Mouse (Mus musculus) MEL (cell line): Measurements from ENCODE around the gene Ndc1. TPM values are rescaled to one million over a fixed set of nuclear protein-coding genes. Genes with fewer than 3 reads are reported as not detected.

Experiments
- DNase-seq: peaks from one replicate; pipeline ENCODE4 v3.0.0; 2011; ENCODE audit warnings: low read depth, low spot score
- H3K27ac ChIP-seq: 2 replicates; pipeline ENCODE4 v1.5.1; 2012; ENCODE audit warnings: low read depth, mild to moderate bottlenecking, control low read depth, low read length, moderate library complexity; ENCODE audit not compliant: control insufficient read depth
- H3K27me3 ChIP-seq, 2 experiments: fragments of 150-350 bp in 1 of 2; sonication (generic) in 1 of 2; 2 replicates each; pipeline ENCODE4 v1.6.1; 2012; ENCODE audit warnings: low read length in 2 of 2, mild to moderate bottlenecking in 2 of 2, improper control_type of control experiment in 1 of 2, moderate library complexity in 1 of 2; ENCODE audit not compliant: insufficient read depth in 2 of 2, control insufficient read depth in 1 of 2
- H3K36me3 ChIP-seq, 2 experiments: 2 replicates each; pipeline ENCODE4 v1.6.1; 2012 to 2014; ENCODE audit warnings: low read length in 2 of 2, improper control_type of control experiment in 1 of 2, inconsistent platforms in 1 of 2, mild to moderate bottlenecking in 1 of 2; ENCODE audit not compliant: insufficient read depth in 2 of 2, control insufficient read depth in 1 of 2
- H3K4me1 ChIP-seq, 2 experiments: fragments of 150-350 bp in 1 of 2; sonication (generic) in 1 of 2; 2 replicates each; pipeline ENCODE4 v1.6.1; 2012; ENCODE audit warnings: low read length in 2 of 2, improper control_type of control experiment in 1 of 2, mild to moderate bottlenecking in 1 of 2; ENCODE audit not compliant: insufficient read depth in 2 of 2, control insufficient read depth in 1 of 2
- H3K4me3 ChIP-seq, 2 experiments: fragments of 150-350 bp in 1 of 2; sonication (generic) in 1 of 2; 2 replicates each; pipeline ENCODE4 v1.5.1; 2012; ENCODE audit warnings: low read depth in 2 of 2, low read length in 2 of 2, mild to moderate bottlenecking in 2 of 2, moderate library complexity in 2 of 2, control low read depth in 1 of 2, improper control_type of control experiment in 1 of 2; ENCODE audit not compliant: control insufficient read depth in 1 of 2, insufficient read depth in 1 of 2
- H3K79me2 ChIP-seq: 2 replicates; pipeline ENCODE4 v1.6.1; 2012; ENCODE audit warnings: mild to moderate bottlenecking, low read length, moderate library complexity; ENCODE audit not compliant: control insufficient read depth, poor library complexity, insufficient read depth
- H3K9ac ChIP-seq: 2 replicates; pipeline ENCODE4 v1.6.1; 2012; ENCODE audit warnings: low read depth, mild to moderate bottlenecking, control low read depth, low read length, moderate library complexity; ENCODE audit not compliant: control insufficient read depth, poor library complexity, severe bottlenecking
- H3K9me3 ChIP-seq: fragments of 150-350 bp; sonication (generic); replicated peaks from 2 replicates; pipeline ENCODE4 v1.6.1; 2012; ENCODE audit warnings: mild to moderate bottlenecking, low read length, improper control_type of control experiment, moderate library complexity; ENCODE audit not compliant: insufficient read depth
- BHLHE40 ChIP-seq: IDR thresholded peaks from 2 replicates; pipeline ENCODE4 v1.6.1; 2012; ENCODE audit warnings: low read depth, mild to moderate bottlenecking, inconsistent platforms, low read length, improper control_type of control experiment, borderline replicate concordance
- CHD1 ChIP-seq: IDR thresholded peaks from 2 replicates; pipeline ENCODE4 v1.6.1; 2012; ENCODE audit warnings: low read depth, mild to moderate bottlenecking, inconsistent platforms, low read length, improper control_type of control experiment
- CTCF ChIP-seq, 3 experiments: IDR thresholded peaks in 2 of 3; conservative IDR thresholded peaks in 1 of 3; 2 replicates each; pipeline ENCODE4 v1.5.1; 2011 to 2012; ENCODE audit warnings: low read length in 3 of 3, low read depth in 2 of 3, mild to moderate bottlenecking in 2 of 3, improper control_type of control experiment in 1 of 3, inconsistent platforms in 1 of 3, mixed read lengths in 1 of 3, moderate library complexity in 1 of 3; ENCODE audit not compliant: control insufficient read depth in 1 of 3, insufficient read depth in 1 of 3, poor library complexity in 1 of 3, severe bottlenecking in 1 of 3
- E2F4 ChIP-seq: IDR thresholded peaks from 2 replicates; pipeline ENCODE4 v1.6.1; 2011; ENCODE audit warnings: low read depth, low read length, improper control_type of control experiment, borderline replicate concordance
- ELF1 ChIP-seq: IDR thresholded peaks from 2 replicates; pipeline ENCODE4 v1.6.1; 2014; ENCODE audit warnings: low read depth, mild to moderate bottlenecking, inconsistent platforms, low read length, improper control_type of control experiment, moderate library complexity
- GABPA ChIP-seq: IDR thresholded peaks from 2 replicates; pipeline ENCODE4 v1.6.1; 2012; ENCODE audit warnings: low read depth, mild to moderate bottlenecking, inconsistent platforms, low read length, improper control_type of control experiment, moderate library complexity
- GATA1 ChIP-seq: IDR thresholded peaks from 2 replicates; pipeline ENCODE4 v1.6.1; 2011; ENCODE audit warnings: low read depth, low read length, improper control_type of control experiment
- JUND ChIP-seq: IDR thresholded peaks from 2 replicates; pipeline ENCODE4 v1.6.1; 2011; ENCODE audit warnings: low read depth, mild to moderate bottlenecking, improper control_type of control experiment, low read length
- MAFK ChIP-seq: IDR thresholded peaks from 2 replicates; pipeline ENCODE4 v1.6.1; 2011; ENCODE audit warnings: low read depth, mild to moderate bottlenecking, low read length, improper control_type of control experiment, borderline replicate concordance
- MAX ChIP-seq: IDR thresholded peaks from 2 replicates; pipeline ENCODE4 v1.6.1; 2011; ENCODE audit warnings: low read length, improper control_type of control experiment
- MYB ChIP-seq: IDR thresholded peaks from 2 replicates; pipeline ENCODE4 v1.6.1; 2011; ENCODE audit warnings: mild to moderate bottlenecking, low read depth, low read length, improper control_type of control experiment
- POLR2AphosphoS2 ChIP-seq: IDR thresholded peaks from 2 replicates; pipeline ENCODE4 v1.6.1; 2011; ENCODE audit warnings: low read length, improper control_type of control experiment
- POLR2AphosphoS5 ChIP-seq: IDR thresholded peaks from 2 replicates; pipeline ENCODE4 v1.6.1; 2012; ENCODE audit warnings: low read depth, borderline replicate concordance, mild to moderate bottlenecking, inconsistent platforms, low read length, moderate library complexity, mixed read lengths
- RAD21 ChIP-seq: IDR thresholded peaks from 2 replicates; pipeline ENCODE4 v1.6.1; 2011; ENCODE audit warnings: mild to moderate bottlenecking, low read depth, low read length, improper control_type of control experiment
- RCOR1 ChIP-seq: IDR thresholded peaks from 2 replicates; pipeline ENCODE4 v1.6.1; 2012; ENCODE audit warnings: low read depth, mild to moderate bottlenecking, inconsistent platforms, low read length, improper control_type of control experiment
- SIN3A ChIP-seq: IDR thresholded peaks from 2 replicates; pipeline ENCODE4 v1.6.1; 2012; ENCODE audit warnings: low read length, improper control_type of control experiment, inconsistent platforms
- SMC3 ChIP-seq: IDR thresholded peaks from 2 replicates; pipeline ENCODE4 v1.6.1; 2011; ENCODE audit warnings: low read depth, low read length, improper control_type of control experiment
- TAL1 ChIP-seq: IDR thresholded peaks from 2 replicates; pipeline ENCODE4 v1.6.1; 2012; ENCODE audit warnings: mild to moderate bottlenecking, inconsistent platforms, low read length, moderate library complexity, mixed read lengths
- TBP ChIP-seq: IDR thresholded peaks from 2 replicates; pipeline ENCODE4 v1.8.0; 2011; ENCODE audit warnings: low read depth, low read length, improper control_type of control experiment
- UBTF ChIP-seq: IDR thresholded peaks from 2 replicates; pipeline ENCODE4 v1.6.1; 2012; ENCODE audit warnings: low read depth, mild to moderate bottlenecking, inconsistent platforms, low read length, improper control_type of control experiment, moderate library complexity, borderline replicate concordance; ENCODE audit not compliant: insufficient read depth
- USF1 ChIP-seq: IDR thresholded peaks from 2 replicates; pipeline ENCODE4 v1.6.1; 2014; ENCODE audit warnings: low read depth, mild to moderate bottlenecking, inconsistent platforms, low read length, improper control_type of control experiment, moderate library complexity
- USF2 ChIP-seq, 2 experiments: IDR thresholded peaks; 2 replicates each; pipeline ENCODE4 v1.6.1; 2011 to 2012; ENCODE audit warnings: improper control_type of control experiment in 2 of 2, low read length in 2 of 2, borderline replicate concordance in 1 of 2, inconsistent platforms in 1 of 2, low read depth in 1 of 2, mild to moderate bottlenecking in 1 of 2; ENCODE audit not compliant: insufficient read depth in 1 of 2
- ZC3H11A ChIP-seq: IDR thresholded peaks from 2 replicates; pipeline ENCODE4 v1.6.1; 2012; ENCODE audit warnings: low read depth, mild to moderate bottlenecking, inconsistent platforms, low read length, improper control_type of control experiment
- ZKSCAN1 ChIP-seq: IDR thresholded peaks from 2 replicates; pipeline ENCODE4 v1.6.1; 2012; ENCODE audit warnings: low read depth, mild to moderate bottlenecking, inconsistent platforms, low read length, improper control_type of control experiment, moderate library complexity
- ZMIZ1 ChIP-seq: IDR thresholded peaks from 2 replicates; pipeline ENCODE4 v1.6.1; 2012; ENCODE audit warnings: low read depth, mild to moderate bottlenecking, inconsistent platforms, low read length, improper control_type of control experiment, moderate library complexity
- ZNF384 ChIP-seq: IDR thresholded peaks from 2 replicates; pipeline ENCODE4 v1.6.1; 2012; ENCODE audit warnings: low read depth, mild to moderate bottlenecking, inconsistent platforms, low read length, improper control_type of control experiment
- polyA plus RNA-seq, 2 experiments: library from polyadenylated mRNA; stranded (reverse) in 1 of 2; unstranded in 1 of 2; fragments of >175 nt in 1 of 2; fragments of >200 nt in 1 of 2; gene quantifications; 2 replicates each; pipeline versions ENCODE4 v1.2.1 to v1.2.4; 2012; ENCODE audit warnings: low replicate concordance in 2 of 2, low read depth in 1 of 2; ENCODE audit not compliant: insufficient read length in 2 of 2, insufficient read depth in 1 of 2, missing spikeins in 1 of 2
- total RNA-seq: library from RNA; depleted of rRNA; stranded (reverse); fragments of 300-350 nt; gene quantifications from 2 replicates; pipeline ENCODE4 v1.2.3, GENCODE M21; 2012

Ndc1 gene
- total and polyA plus RNA-seq, 3 experiments: 54.0 to 274 (median 57.2) TPM

- no peak overlapping the region for H3K4me3 ChIP-seq
- 0 out of 2 replicates have a peak, but pooled peaks cover 3% of the 10 kb centered on the region for H3K79me2 ChIP-seq
- H3K27ac ChIP-seq: no peak overlapping the region
- no peak for DNase-seq
- no peaks in the 10 kb centered on the region for H3K4me1 ChIP-seq
- no peaks in the 10 kb centered on the region for H3K27me3 ChIP-seq
- no peaks in the 10 kb centered on the region for H3K9me3 ChIP-seq
- no peak overlapping the region for H3K9ac ChIP-seq
- TF ChIP-seq ELF1: no peak
- no peak for TF ChIP-seq SMC3
- no peak for TF ChIP-seq JUND
- TF ChIP-seq POLR2AphosphoS5: no peak
- no peak for TF ChIP-seq ZNF384
- TF ChIP-seq CHD1: no peak
- TF ChIP-seq USF2 (IDR thresholded peaks at IDR 0.05; ENCODE audit: borderline replicate concordance in 1 of 2, insufficient read depth in 1 of 2, low read depth in 1 of 2, low read length in 2 of 2): no peak
- TF ChIP-seq MAX: no peak
- TF ChIP-seq ZC3H11A: no peak
- no peak for TF ChIP-seq GATA1
- no peak for TF ChIP-seq UBTF
- H3K36me3 ChIP-seq: peaks cover 0 to 28% of the 10 kb centered on the region in 2 experiments; a peak in 2 of 4 replicates
Measured at GRCm38 (mm10) chr4:107380871-107381270, 13.3 kb downstream of the Ndc1 start.

- Histone ChIP-seq H3K27me3 (no peaks in the 10 kb centered on the region), H3K4me1 (no peaks in the 10 kb centered on the region), H3K9me3 (no peaks in the 10 kb centered on the region), H3K9ac (no peak overlapping the region), H3K27ac (no peak overlapping the region), H3K36me3 (peaks cover 0 to 28% of the 10 kb centered on the region in 2 experiments; a peak in 2 of 4 replicates), H3K79me2 (no peaks in the 10 kb centered on the region), H3K4me3 (no peak overlapping the region)
- DNase-seq: no peak
- no peak for TF ChIP-seq TBP
- no peak for TF ChIP-seq BHLHE40
- TF ChIP-seq GATA1: no peak
- no peak for TF ChIP-seq USF1
- TF ChIP-seq POLR2AphosphoS5: no peak
- no peak for TF ChIP-seq MAX
- TF ChIP-seq CTCF (IDR thresholded peaks at IDR 0.05 in 2 of 3, conservative IDR thresholded peaks at IDR 0.05 in 1 of 3; ENCODE audit: control insufficient read depth in 1 of 3, insufficient read depth in 1 of 3, low read depth in 2 of 3, low read length in 3 of 3, poor library complexity in 1 of 3, severe bottlenecking in 1 of 3): no peak
- no peak for TF ChIP-seq MAFK
- no peak for TF ChIP-seq SIN3A
- TF ChIP-seq TAL1: no peak
- TF ChIP-seq POLR2AphosphoS2: no peak
- no peak for TF ChIP-seq MYB
- TF ChIP-seq ZKSCAN1: no peak
- TF ChIP-seq RCOR1: no peak
- TF ChIP-seq GABPA: no peak
- TF ChIP-seq RAD21: no peak
- no peak for TF ChIP-seq SMC3
- TF ChIP-seq ZNF384: no peak
- TF ChIP-seq ZMIZ1: no peak
- no peak for TF ChIP-seq E2F4
- TF ChIP-seq, all 39 proteins: peak for 0
Measured at GRCm38 (mm10) chr4:107387038-107387437, 19.5 kb downstream of the Ndc1 start.
